Mouse (Mus musculus) C2C12 (cell line): ENCODE measurements around the gene Card14. TPM values are rescaled to one million over a fixed set of nuclear protein-coding genes. Genes with fewer than 3 reads are reported as not detected.

ENCODE experiments used
- H3K27me3 ChIP-seq: one replicate; pipeline ENCODE4 v1.6.1; 2011; ENCODE audit not compliant: control insufficient read depth, insufficient read depth, insufficient read length
- H3K36me3 ChIP-seq: one replicate; pipeline ENCODE4 v1.6.1; 2011; ENCODE audit not compliant: control insufficient read depth, insufficient read depth
- H3K4me3 ChIP-seq: one replicate; pipeline ENCODE4 v1.5.1; 2011; ENCODE audit warnings: mild to moderate bottlenecking, control low read depth; ENCODE audit not compliant: poor library complexity, insufficient read depth, severe bottlenecking
- H3K79me2 ChIP-seq: one replicate; pipeline ENCODE4 v1.6.1; 2011; ENCODE audit not compliant: control insufficient read depth, insufficient read depth
- H3K79me3 ChIP-seq: one replicate; pipeline ENCODE4 v1.6.1; 2011; ENCODE audit warnings: low read depth, control low read depth
- H3ac ChIP-seq: one replicate; pipeline ENCODE3; 2011; ENCODE audit warnings: low read depth; ENCODE audit not compliant: control insufficient read depth, insufficient read length
- CEBPB ChIP-seq: IDR thresholded peaks from one replicate; pipeline ENCODE4 v1.6.1; 2011; ENCODE audit warnings: low read depth, mild to moderate bottlenecking, control low read depth, moderate library complexity
- CTCF ChIP-seq: IDR thresholded peaks from one replicate; pipeline ENCODE4 v1.5.1; 2011; ENCODE audit not compliant: control insufficient read depth, insufficient read depth, insufficient read length
- MAX ChIP-seq: IDR thresholded peaks from one replicate; pipeline ENCODE4 v1.6.1; 2011; ENCODE audit warnings: mild to moderate bottlenecking, control low read depth
- MYOD1 ChIP-seq: IDR thresholded peaks from one replicate; pipeline ENCODE4 v1.6.1; 2011; ENCODE audit warnings: low read depth; ENCODE audit not compliant: control insufficient read depth, insufficient read length
- MYOG ChIP-seq: IDR thresholded peaks from one replicate; pipeline ENCODE4 v1.6.1; 2011; ENCODE audit not compliant: control insufficient read depth, insufficient read length; ENCODE audit errors: extremely low read depth
- USF1 ChIP-seq: IDR thresholded peaks from one replicate; pipeline ENCODE4 v1.6.1; 2011; ENCODE audit warnings: low read depth, mild to moderate bottlenecking, control low read depth, moderate library complexity
- microRNA-seq: library from miRNA; unstranded; fragments of <30 nt; microRNA quantifications from one replicate; pipeline ENCODE4, GENCODE M21; 2019; ENCODE audit warnings: borderline microRNAs expressed
- polyA plus RNA-seq: library from polyadenylated mRNA; unstranded; fragments of >200 nt; fragmentation: generic; extraction: Trizol; gene quantifications from one replicate; pipeline ENCODE4 v1.2.1, GENCODE M21; 2012; ENCODE audit warnings: missing spikeins

Card14 gene
- polyA plus RNA-seq, 1 experiment = not detected

GRCm38 (mm10) chr11:119393483-119393804, 85.9 kb downstream of the Card14 start:
- Histone ChIP-seq H3K36me3 (peaks cover 18% of the 10 kb centered on the region), H3K4me3 (peak overlapping the region; percentile 53), H3K79me2 (peaks cover 40% of the 10 kb centered on the region), H3ac (peak overlapping the region; percentile 81), H3K27me3 (no peaks in the 10 kb centered on the region), H3K79me3 (peaks cover 20% of the 10 kb centered on the region)
- TF ChIP-seq CTCF = no peak
- no peak for TF ChIP-seq MYOG

- peaks cover 47% of the 10 kb centered on the region for H3K79me2 ChIP-seq
Observed at GRCm38 (mm10) chr11:119394210-119394609, 86.6 kb downstream of the Card14 start.

More at GRCm38 (mm10) chr11:119394210-119394609, 86.6 kb downstream of the Card14 start:
- H3K27me3 ChIP-seq = no peaks in the 10 kb centered on the region
- peaks cover 18% of the 10 kb centered on the region for H3K36me3 ChIP-seq
- peaks cover 20% of the 10 kb centered on the region for H3K79me3 ChIP-seq
- H3ac ChIP-seq = no peak overlapping the region
- TF ChIP-seq CEBPB (no peak), MYOD1 (no peak), MYOG (no peak), USF1 (no peak), MAX (no peak), CTCF (no peak)
- no peak overlapping the region for H3K4me3 ChIP-seq

Small RNAs within 50 kb of the gene (microRNA-seq; reads per million reads assigned to microRNA genes)
- 0.44 reads per million, percentile 6 among the genes with 10 or more reads in this experiment for gene Mir1932

Other genes with a start within 250 kb of the Card14 start
- gene Cbx4, start 221.5 kb upstream of the Card14 start, polyA plus RNA-seq = 12.1 TPM
- 4.9 TPM for gene Tbc1d16, start 79.3 kb upstream of the Card14 start, polyA plus RNA-seq
- gene Ccdc40, start 79.2 kb upstream of the Card14 start, polyA plus RNA-seq = 0.12 TPM
- 32.2 TPM for gene Gaa, start 39.9 kb upstream of the Card14 start, polyA plus RNA-seq
- 349 TPM for gene Eif4a3, start 7.7 kb upstream of the Card14 start, polyA plus RNA-seq
- gene Sgsh, start 47.8 kb downstream of the Card14 start, polyA plus RNA-seq = 2.3 TPM
- gene Slc26a11, start 47.8 kb downstream of the Card14 start, polyA plus RNA-seq = 0.51 TPM
- 6.3 TPM for gene Rnf213, start 85.3 kb downstream of the Card14 start, polyA plus RNA-seq
- gene Endov, start 183.6 kb downstream of the Card14 start, polyA plus RNA-seq = 18.4 TPM
- gene Nptx1, start 240.0 kb downstream of the Card14 start, polyA plus RNA-seq = 30.2 TPM